Mouse (Mus musculus): ENCODE data around the gene Sigirr. TPM values are rescaled to one million over a fixed set of nuclear protein-coding genes. Genes with fewer than 3 reads are reported as not detected.

Sigirr gene
- polyA plus RNA-seq, 1 experiment from 2014 or later, result 3.2 TPM

- ATAC-seq (ENCODE audit: low FRiP score, low read depth), result no peak
- no peaks in the 10 kb centered on the region for H3K9me3 ChIP-seq
- WGBS, result 1% methylated on average over 15 of the region's 15 CpGs
- peaks cover 6% of the 10 kb centered on the region; the same call in 1 of the 2 replicates for H3K4me1 ChIP-seq (replicated peaks)
- H3K4me2 ChIP-seq, result peak overlapping the region; percentile 70
- peak overlapping the region; percentile 88 for H3K27ac ChIP-seq (replicated peaks)
- H3K27me3 ChIP-seq, result no peaks in the 10 kb centered on the region
- H3K4me3 ChIP-seq, result peak overlapping the region; percentile 76
- peak overlapping the region; percentile 64 for H3K9ac ChIP-seq
- H3K36me3 ChIP-seq, result no peaks in the 10 kb centered on the region
Observed at GRCm38 (mm10) chr7:141123517-141123856, 23.1 kb upstream of the Sigirr start.

DNA sequence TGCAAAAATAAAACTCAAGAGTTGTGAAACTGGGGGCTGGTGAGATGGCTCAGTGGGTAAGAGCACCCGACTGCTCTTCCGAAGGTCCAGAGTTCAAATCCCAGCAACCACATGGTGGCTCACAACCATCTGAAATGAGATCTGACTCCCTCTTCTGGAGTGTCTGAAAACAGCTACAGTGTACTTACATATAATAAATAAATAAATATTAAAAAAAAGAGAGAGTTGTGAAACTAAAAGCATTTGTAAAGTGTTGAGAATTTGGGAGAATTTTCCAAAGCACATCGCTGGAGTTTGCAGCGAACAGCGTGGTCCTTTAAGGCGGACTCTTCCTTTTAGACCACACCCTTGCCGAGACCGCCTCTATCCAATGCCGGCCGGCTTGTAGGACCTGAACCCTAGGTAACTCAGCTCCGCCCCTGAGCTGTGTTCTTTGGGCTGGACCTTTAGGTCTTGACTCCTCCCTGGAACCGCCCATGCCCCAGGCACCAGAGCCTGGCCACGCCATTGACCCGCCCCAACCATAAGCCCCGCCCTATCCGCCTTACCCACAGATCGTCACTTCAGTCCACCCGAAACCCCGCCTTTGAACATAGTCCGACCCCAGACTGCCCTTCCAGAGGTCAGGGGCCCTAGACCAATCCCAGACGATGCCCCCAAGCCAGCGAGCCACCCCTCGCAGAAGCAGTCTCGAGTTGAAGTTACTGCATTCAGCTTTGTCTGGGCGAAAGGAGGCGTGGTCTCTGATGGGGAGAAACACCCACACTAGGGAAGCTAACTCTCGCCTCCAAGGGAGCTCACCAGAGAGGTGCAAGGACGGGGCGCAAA lies 22.5 kb upstream of the Sigirr start:
- H3K27me3 ChIP-seq, result no peaks in the 10 kb centered on the region
- peak; percentile 98 for ATAC-seq (ENCODE audit: low FRiP score, low read depth)
- WGBS, result 2% methylated on average over 29 of the region's 29 CpGs
- H3K4me3 ChIP-seq, result peak overlapping the region; percentile 76
- H3K9me3 ChIP-seq, result no peaks in the 10 kb centered on the region
- peak overlapping the region; percentile 88 for H3K27ac ChIP-seq (replicated peaks)
- H3K36me3 ChIP-seq, result no peaks in the 10 kb centered on the region
- H3K4me2 ChIP-seq, result peak overlapping the region; percentile 70
- peaks cover 6% of the 10 kb centered on the region; the same call in 1 of the 2 replicates for H3K4me1 ChIP-seq (replicated peaks)
- H3K9ac ChIP-seq, result peak overlapping the region; percentile 64

DNA sequence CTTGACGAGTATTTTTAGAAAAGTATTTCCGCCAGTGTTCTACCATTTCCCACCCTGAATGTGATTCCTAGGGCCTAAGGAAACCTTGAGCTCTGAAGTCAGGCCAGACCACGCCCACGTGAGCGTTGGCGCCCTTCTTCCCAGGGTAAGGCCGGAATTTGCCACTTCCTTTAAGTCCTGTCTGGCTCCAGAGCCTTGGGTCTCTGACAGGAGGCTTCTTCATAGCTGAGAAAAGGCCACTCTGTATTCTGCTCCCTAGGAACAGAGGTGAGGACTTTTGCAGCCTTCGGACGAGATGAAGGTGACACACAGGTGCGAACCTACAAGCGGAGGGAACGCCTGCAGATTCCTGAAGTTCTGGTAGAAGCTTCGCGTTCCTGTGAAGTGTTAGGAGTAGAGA lies 21.9 kb upstream of the Sigirr start, which contains the start of gene Ptdss2:
Gene Ptdss2, plus strand, starts transcription at position 138 of the 400 bp plus-strand sequence.
- ATAC-seq (ENCODE audit: low FRiP score, low read depth), result no peak
- Histone ChIP-seq H3K9me3 (no peaks in the 10 kb centered on the region), H3K9ac (peak within 1 kb of the TSS; percentile 64), H3K4me3 (peak within 1 kb of the TSS; percentile 76), H3K4me2 (peak within 1 kb of the TSS; percentile 70), H3K36me3 (no peaks in the 10 kb centered on the region), H3K27me3 (peaks cover 4% of the 10 kb centered on the region), H3K27ac (replicated peaks) (peak within 1 kb of the TSS; percentile 88), H3K4me1 (replicated peaks) (peaks cover 6% of the 10 kb centered on the region; the same call in 1 of the 2 replicates)
- WGBS, result 57% methylated on average over 14 of the region's 14 CpGs

DNA sequence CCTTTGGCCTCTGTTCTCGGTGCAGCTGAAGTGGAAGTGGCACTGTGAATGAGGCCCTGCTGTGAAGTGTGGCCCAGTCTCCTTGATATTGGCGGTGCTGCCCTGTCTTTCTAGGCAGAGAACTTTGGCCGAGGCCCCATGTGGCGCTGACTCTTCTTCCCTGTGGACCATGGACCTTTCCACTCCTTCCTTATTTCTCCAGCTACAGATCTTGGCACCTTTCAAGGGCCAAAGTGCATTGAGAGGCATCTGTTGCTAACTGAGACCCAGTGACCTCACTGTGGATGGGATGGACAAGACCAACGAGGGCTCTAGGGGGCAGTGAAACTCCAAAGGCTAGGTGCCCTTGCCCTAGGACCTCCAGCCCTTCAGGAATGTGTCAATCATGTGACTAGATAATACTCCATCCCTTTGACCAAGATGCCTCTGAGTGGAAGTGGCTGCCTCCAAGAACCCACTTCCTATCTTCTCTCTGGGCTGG lies 20.7 kb upstream of the Sigirr start:
- H3K4me3 ChIP-seq, result no peak overlapping the region
- H3K4me1 ChIP-seq (replicated peaks), result peaks cover 6% of the 10 kb centered on the region; the same call in 1 of the 2 replicates
- H3K9ac ChIP-seq, result no peak overlapping the region
- no peaks in the 10 kb centered on the region for H3K9me3 ChIP-seq
- H3K36me3 ChIP-seq, result no peaks in the 10 kb centered on the region
- peaks cover 9% of the 10 kb centered on the region for H3K27me3 ChIP-seq
- 73% methylated on average over 5 of the region's 5 CpGs for WGBS
- H3K27ac ChIP-seq (replicated peaks), result no peak overlapping the region
- no peak for ATAC-seq (ENCODE audit: low FRiP score, low read depth)
- no peak overlapping the region for H3K4me2 ChIP-seq

DNA sequence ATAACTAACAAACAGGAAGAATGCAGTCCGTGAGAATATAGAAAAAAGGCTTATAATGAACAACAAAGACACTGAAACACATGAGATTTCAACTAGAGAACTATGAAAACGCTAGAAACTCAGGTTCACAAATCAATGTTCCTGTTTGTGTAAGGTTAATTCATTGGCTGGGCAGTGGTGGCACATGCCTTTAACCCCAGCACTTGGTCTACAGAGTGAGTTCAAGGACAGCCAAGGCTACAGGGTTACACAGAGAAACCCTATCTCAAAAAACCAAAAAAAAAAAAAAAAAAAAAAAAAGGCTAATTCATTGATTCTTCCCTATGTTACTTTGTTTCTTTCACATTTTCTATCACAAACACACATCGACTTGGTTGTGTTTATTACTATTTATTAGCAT lies 20.2 kb upstream of the Sigirr start:
- Histone ChIP-seq H3K36me3 (no peaks in the 10 kb centered on the region), H3K27ac (replicated peaks) (no peak overlapping the region), H3K4me1 (replicated peaks) (peaks cover 6% of the 10 kb centered on the region; the same call in 1 of the 2 replicates), H3K9me3 (no peaks in the 10 kb centered on the region), H3K9ac (no peak overlapping the region), H3K27me3 (peaks cover 9% of the 10 kb centered on the region), H3K4me3 (no peak overlapping the region), H3K4me2 (no peak overlapping the region)
- WGBS, result 82% methylated on average over 3 of the region's 3 CpGs
- no peak for ATAC-seq (ENCODE audit: low FRiP score, low read depth)

GRCm38 (mm10) chr7:141119487-141119886 lies 19.1 kb upstream of the Sigirr start:
- H3K9ac ChIP-seq, result no peak overlapping the region
- H3K27ac ChIP-seq (replicated peaks), result no peak overlapping the region
- no peak overlapping the region for H3K4me2 ChIP-seq
- peaks cover 6% of the 10 kb centered on the region; the same call in 1 of the 2 replicates for H3K4me1 ChIP-seq (replicated peaks)
- no peak for ATAC-seq (ENCODE audit: low FRiP score, low read depth)
- 74% methylated on average over 3 of the region's 3 CpGs for WGBS
- H3K4me3 ChIP-seq, result no peak overlapping the region
- peaks cover 9% of the 10 kb centered on the region for H3K27me3 ChIP-seq
- H3K36me3 ChIP-seq, result no peaks in the 10 kb centered on the region
- no peaks in the 10 kb centered on the region for H3K9me3 ChIP-seq

DNA sequence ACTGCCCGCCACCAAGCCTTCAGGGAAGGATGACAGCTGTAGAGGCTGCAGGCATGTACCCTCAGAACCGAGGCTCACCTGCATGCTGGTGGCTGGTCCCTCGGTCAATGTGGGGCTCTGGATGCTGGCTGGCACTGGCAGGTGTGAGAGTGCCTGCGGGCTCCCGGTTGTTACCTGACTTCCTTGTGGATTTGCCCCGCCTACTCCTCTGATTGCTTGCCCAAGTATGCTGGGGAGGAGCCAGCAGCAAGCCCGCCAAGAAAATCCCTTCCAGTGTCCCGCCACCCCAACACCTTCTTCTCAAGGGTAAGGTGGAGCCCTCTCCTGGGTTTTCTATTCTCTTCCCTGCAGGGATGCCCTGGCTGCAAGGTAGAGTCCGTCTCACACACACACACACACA lies 17.3 kb upstream of the Sigirr start, which contains the start of gene Ano9:
Gene Ano9, minus strand, starts transcription at position 171 of the 400 bp plus-strand sequence.
- H3K4me2 ChIP-seq, result 0 out of 2 replicates have a peak within 1 kb of the TSS, but pooled peaks have one; percentile 11

DNA sequence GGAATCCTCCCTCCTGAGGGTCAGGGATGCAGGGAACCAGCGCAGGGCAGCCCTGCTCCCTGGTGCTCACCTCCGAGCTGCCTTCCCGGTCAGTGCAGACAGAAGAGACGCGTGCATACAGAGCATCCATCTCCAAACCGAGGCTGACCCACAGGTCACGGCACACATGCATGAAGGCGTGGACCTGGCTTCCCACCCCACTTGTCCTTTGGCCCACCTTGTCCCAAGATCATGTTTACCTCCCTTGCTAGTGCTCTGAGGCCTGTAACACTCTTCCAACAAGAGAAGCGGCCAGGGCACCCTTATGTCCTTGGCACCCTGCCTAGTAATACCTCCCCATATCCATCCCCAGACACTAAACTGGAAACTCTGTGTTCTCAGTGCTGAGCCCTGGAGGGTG lies 15.5 kb upstream of the Sigirr start:
- no peaks in the 10 kb centered on the region for H3K36me3 ChIP-seq
- peaks cover 9% of the 10 kb centered on the region for H3K27me3 ChIP-seq
- H3K4me1 ChIP-seq (replicated peaks), result no peaks in the 10 kb centered on the region
- no peak overlapping the region for H3K4me3 ChIP-seq
- no peaks in the 10 kb centered on the region for H3K9me3 ChIP-seq
- no peak for ATAC-seq (ENCODE audit: low FRiP score, low read depth)
- H3K27ac ChIP-seq (replicated peaks), result no peak overlapping the region
- 92% methylated on average over 9 of the region's 9 CpGs for WGBS
- no peak overlapping the region for H3K4me2 ChIP-seq
- no peak overlapping the region for H3K9ac ChIP-seq

More for the DNA sequence above, 17.3 kb upstream of the Sigirr start, which contains the start of gene Ano9:
- no peak within 1 kb of the TSS for H3K27ac ChIP-seq (replicated peaks)
- no peak for ATAC-seq (ENCODE audit: low FRiP score, low read depth)
- H3K9me3 ChIP-seq, result no peaks in the 10 kb centered on the region
- H3K4me1 ChIP-seq (replicated peaks), result no peaks in the 10 kb centered on the region
- WGBS, result 11% methylated on average over 9 of the region's 9 CpGs
- H3K36me3 ChIP-seq, result no peaks in the 10 kb centered on the region
- H3K4me3 ChIP-seq, result no peak within 1 kb of the TSS
- no peak within 1 kb of the TSS for H3K9ac ChIP-seq
- H3K27me3 ChIP-seq, result peaks cover 9% of the 10 kb centered on the region

- 80% methylated on average over 3 of the region's 3 CpGs for WGBS
- Histone ChIP-seq H3K4me2 (no peak overlapping the region), H3K27ac (replicated peaks) (no peak overlapping the region), H3K4me1 (replicated peaks) (peaks cover 13% of the 10 kb centered on the region), H3K36me3 (no peaks in the 10 kb centered on the region), H3K9ac (no peak overlapping the region), H3K4me3 (no peak overlapping the region), H3K9me3 (no peaks in the 10 kb centered on the region), H3K27me3 (peaks cover 38% of the 10 kb centered on the region)
- ATAC-seq (ENCODE audit: low FRiP score, low read depth), result no peak
Observed at GRCm38 (mm10) chr7:141103161-141103560, 2.8 kb upstream of the Sigirr start.

DNA sequence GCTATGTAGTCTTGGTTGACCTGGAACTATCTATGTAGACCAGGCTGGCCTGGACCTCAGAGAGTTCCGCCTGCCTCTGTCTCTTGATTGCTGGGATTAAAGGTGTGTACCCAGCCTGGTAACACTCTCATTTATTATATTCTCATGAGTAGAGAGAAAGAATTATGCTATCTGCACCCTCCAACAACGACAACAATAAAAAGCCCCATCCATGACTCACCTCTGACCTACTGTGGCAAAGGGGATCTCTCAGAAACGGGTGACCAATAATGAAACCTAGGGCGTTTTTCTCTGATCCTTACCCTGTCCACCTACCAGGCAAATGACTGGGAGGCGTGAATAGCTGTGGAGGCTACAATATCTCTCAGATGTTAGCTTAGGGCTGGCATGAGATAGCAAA lies 3.2 kb downstream of the Sigirr start:
- peaks cover 19% of the 10 kb centered on the region for H3K4me1 ChIP-seq (replicated peaks)
- no peaks in the 10 kb centered on the region for H3K9me3 ChIP-seq
- no peak overlapping the region for H3K4me3 ChIP-seq
- WGBS, result 84% methylated on average over 5 of the region's 5 CpGs
- H3K4me2 ChIP-seq, result no peak overlapping the region
- no peak overlapping the region for H3K9ac ChIP-seq
- H3K36me3 ChIP-seq, result no peaks in the 10 kb centered on the region
- peaks cover 49% of the 10 kb centered on the region for H3K27me3 ChIP-seq
- H3K27ac ChIP-seq (replicated peaks), result no peak overlapping the region
- no peak for ATAC-seq (ENCODE audit: low FRiP score, low read depth)

GRCm38 (mm10) chr7:141096649-141097056 lies 3.7 kb downstream of the Sigirr start:
- 51% methylated on average over 6 of the region's 6 CpGs for WGBS
- Histone ChIP-seq H3K4me3 (no peak overlapping the region), H3K27me3 (peaks cover 50% of the 10 kb centered on the region), H3K4me2 (no peak overlapping the region), H3K36me3 (no peaks in the 10 kb centered on the region), H3K4me1 (replicated peaks) (peaks cover 21% of the 10 kb centered on the region), H3K9me3 (no peaks in the 10 kb centered on the region), H3K27ac (replicated peaks) (no peak overlapping the region), H3K9ac (no peak overlapping the region)
- no peak for ATAC-seq (ENCODE audit: low FRiP score, low read depth)

- peaks cover 21% of the 10 kb centered on the region for H3K4me1 ChIP-seq (replicated peaks)
- H3K36me3 ChIP-seq, result no peaks in the 10 kb centered on the region
- no peak overlapping the region for H3K4me3 ChIP-seq
- H3K9me3 ChIP-seq, result no peaks in the 10 kb centered on the region
- no peak overlapping the region for H3K4me2 ChIP-seq
- no peak overlapping the region for H3K9ac ChIP-seq
- no peak overlapping the region for H3K27ac ChIP-seq (replicated peaks)
- 82% methylated on average over 6 of the region's 6 CpGs for WGBS
- ATAC-seq (ENCODE audit: low FRiP score, low read depth), result no peak
- H3K27me3 ChIP-seq, result peaks cover 48% of the 10 kb centered on the region
Observed at GRCm38 (mm10) chr7:141096021-141096420, 4.4 kb downstream of the Sigirr start.
